Mouse (Mus musculus) limb, embryonic 12.5 days (tissue): ENCODE results near the gene Rnpepl1. TPM values are rescaled to one million over a fixed set of nuclear protein-coding genes. Genes with fewer than 3 reads are reported as not detected.

Experiments
- ATAC-seq: fragments of 200-750 bp; cut with Nextera tagmentation; 2 replicates; pipeline ENCODE4 v1.8.0; 2017; ENCODE audit warnings: low read depth, moderate TSS enrichment; ENCODE audit not compliant: insufficient number of reproducible peaks, insufficient read depth, low FRiP score, low TSS enrichment
- H3K27ac ChIP-seq: fragments of 300-500 bp; sonication (generic); 2 replicates; pipeline ENCODE4 v1.5.1; 2016; ENCODE audit warnings: mild to moderate bottlenecking, moderate library complexity
- H3K27me3 ChIP-seq: fragments of 300-500 bp; sonication (generic); 2 replicates; pipeline ENCODE4 v1.6.1; 2016; ENCODE audit warnings: mild to moderate bottlenecking, moderate library complexity
- H3K36me3 ChIP-seq: fragments of 300-500 bp; sonication (generic); 2 replicates; pipeline ENCODE4 v1.6.1; 2016; ENCODE audit warnings: mild to moderate bottlenecking, moderate library complexity
- H3K4me1 ChIP-seq: fragments of 300-500 bp; sonication (generic); replicated peaks from 2 replicates; pipeline ENCODE4 v1.6.1; 2016
- H3K4me2 ChIP-seq: fragments of 300-500 bp; sonication (generic); 2 replicates; pipeline ENCODE4 v1.6.1; 2016; ENCODE audit warnings: mild to moderate bottlenecking, moderate library complexity
- H3K4me3 ChIP-seq: fragments of 300-500 bp; sonication (generic); replicated peaks from 2 replicates; pipeline ENCODE4 v1.5.1; 2016; ENCODE audit warnings: mild to moderate bottlenecking
- H3K9ac ChIP-seq: fragments of 300-500 bp; sonication (generic); replicated peaks from 2 replicates; pipeline ENCODE4 v1.6.1; 2016; ENCODE audit warnings: mild to moderate bottlenecking, moderate library complexity
- H3K9me3 ChIP-seq: fragments of 300-500 bp; sonication (generic); 2 replicates; pipeline ENCODE4 v1.6.1; 2016; ENCODE audit warnings: mild to moderate bottlenecking, moderate library complexity
- WGBS: fragments of 180-500 bp; shearing (Covaris S2); methylation state at CpG from one replicate; pipeline ENCODE4 v1.1.7; 2016; 5-methylcytosine and 5-hydroxymethylcytosine counted together
- polyA plus RNA-seq: library from polyadenylated mRNA; unstranded; fragments of >200 nt; fragmentation: Nextera tagmentation; extraction: Ambion mirVana; gene quantifications from 2 replicates; pipeline ENCODE4 v1.2.1, GENCODE M21; 2016

Gene Rnpepl1
- 37.9 and 38.1 TPM in 2 replicates for polyA plus RNA-seq

DNA sequence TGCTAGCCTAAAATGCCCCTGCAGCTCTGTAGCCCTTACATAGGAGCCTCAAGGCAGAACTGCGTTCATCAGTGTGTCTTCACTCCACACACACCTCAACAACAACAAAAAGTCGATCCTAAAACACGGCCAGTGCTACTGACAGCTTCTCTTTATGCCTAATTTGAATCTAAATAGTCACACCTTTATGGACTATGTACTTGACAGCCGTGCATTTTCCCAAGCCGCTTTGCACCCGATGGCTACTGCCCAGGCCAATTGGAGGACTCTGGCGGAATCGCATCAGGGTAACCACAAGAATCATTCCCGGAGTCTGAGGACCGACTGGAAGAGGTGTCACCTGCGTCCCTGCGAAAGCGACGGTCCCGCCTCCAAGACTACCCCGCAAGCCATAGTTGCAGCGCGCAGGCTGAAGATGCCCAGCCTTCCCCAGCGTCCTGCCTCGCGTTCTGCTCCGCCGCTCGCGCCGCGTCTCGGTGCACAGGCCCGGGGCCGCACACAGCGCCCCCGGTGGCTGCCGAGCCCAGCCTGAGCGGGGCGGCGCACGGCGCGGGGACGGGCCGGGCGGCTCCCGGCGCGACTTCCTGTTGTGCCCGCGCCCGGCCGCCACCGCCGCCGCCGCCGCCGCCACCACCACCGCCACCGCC, at the start of gene Rnpepl1:
TSS of gene Rnpepl1 (plus strand) at position 545 of the 647 bp plus-strand sequence.
- ATAC-seq: peak; percentile 44
- Histone ChIP-seq H3K4me2 (peak within 1 kb of the TSS; percentile 93), H3K27me3 (no peaks in the 10 kb centered on the region), H3K9me3 (no peaks in the 10 kb centered on the region), H3K4me1 (peaks cover 41% of the 10 kb centered on the region), H3K27ac (peak within 1 kb of the TSS; percentile 87), H3K9ac (peak within 1 kb of the TSS; percentile 88), H3K4me3 (peak within 1 kb of the TSS; percentile 86), H3K36me3 (peaks cover 15% of the 10 kb centered on the region)
- WGBS: under 1% methylated on average over 46 of the region's 57 CpGs

- Histone ChIP-seq H3K4me2 (no peak overlapping the region), H3K9ac (no peak overlapping the region), H3K27ac (no peak overlapping the region), H3K9me3 (no peaks in the 10 kb centered on the region), H3K36me3 (peaks cover 40% of the 10 kb centered on the region), H3K4me1 (peaks cover 7% of the 10 kb centered on the region), H3K27me3 (no peaks in the 10 kb centered on the region), H3K4me3 (no peak overlapping the region)
- no peak for ATAC-seq
- 79% methylated on average over 6 of the region's 6 CpGs for WGBS
Measured at GRCm38 (mm10) chr1:92861503-92861902, 49.1 kb upstream of the Rnpepl1 start.

DNA sequence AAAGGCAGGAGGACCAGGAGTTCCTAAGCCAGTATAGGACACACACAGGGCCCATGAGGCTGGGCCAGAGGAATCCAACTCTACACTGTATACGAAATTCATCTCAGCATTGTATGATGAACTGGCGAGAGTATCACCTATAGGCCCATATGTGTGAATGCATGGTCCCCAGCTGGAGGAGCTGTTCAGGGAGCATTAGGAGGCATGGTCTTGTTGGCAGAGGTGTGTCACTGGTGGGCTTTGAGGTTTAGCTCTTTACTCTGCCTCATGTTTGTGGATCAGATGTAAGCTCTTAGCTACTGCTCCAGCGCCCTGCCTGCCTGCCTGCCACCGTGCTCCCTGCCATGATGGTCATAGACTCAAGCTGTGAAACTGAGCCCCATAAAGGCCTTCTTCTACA, 47.3 kb upstream of the Rnpepl1 start:
- Histone ChIP-seq H3K4me3 (no peak overlapping the region), H3K36me3 (peaks cover 22% of the 10 kb centered on the region), H3K9ac (no peak overlapping the region), H3K9me3 (no peaks in the 10 kb centered on the region), H3K4me2 (no peak overlapping the region), H3K27me3 (no peaks in the 10 kb centered on the region), H3K4me1 (peaks cover 7% of the 10 kb centered on the region), H3K27ac (no peak overlapping the region)
- 75% methylated on average over 4 of the region's 4 CpGs for WGBS
- ATAC-seq: no peak

DNA sequence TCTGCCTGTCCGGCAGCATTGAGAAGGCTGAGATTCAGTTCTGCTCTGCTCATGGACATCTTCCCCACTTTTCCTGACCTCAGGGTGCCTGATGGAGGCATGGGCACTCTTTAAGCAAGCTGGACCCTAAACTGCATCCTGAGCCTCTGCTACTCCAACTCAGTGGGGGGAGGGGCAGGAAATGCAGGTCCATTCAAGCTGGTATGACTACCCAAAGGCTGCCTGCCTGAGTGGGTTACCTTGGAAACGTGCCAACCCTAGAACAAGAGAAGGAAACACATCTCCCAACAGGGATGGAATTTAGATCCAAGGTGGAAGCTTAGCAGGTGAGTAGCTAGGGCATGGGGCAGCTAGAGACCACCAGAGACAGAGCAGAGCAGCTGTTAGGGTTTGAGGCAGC, 44.4 kb upstream of the Rnpepl1 start:
- Histone ChIP-seq H3K9ac (no peak overlapping the region), H3K36me3 (no peaks in the 10 kb centered on the region), H3K4me1 (peaks cover 7% of the 10 kb centered on the region), H3K4me2 (no peak overlapping the region), H3K4me3 (no peak overlapping the region), H3K9me3 (no peaks in the 10 kb centered on the region), H3K27me3 (no peaks in the 10 kb centered on the region), H3K27ac (no peak overlapping the region)
- ATAC-seq: no peak
- 65% methylated on average over 2 of the region's 2 CpGs for WGBS

GRCm38 (mm10) chr1:92869985-92870384, 40.6 kb upstream of the Rnpepl1 start:
- Histone ChIP-seq H3K27ac (no peak overlapping the region), H3K4me3 (no peak overlapping the region), H3K4me1 (peaks cover 7% of the 10 kb centered on the region), H3K36me3 (no peaks in the 10 kb centered on the region), H3K27me3 (peaks cover 4% of the 10 kb centered on the region; the same call in 1 of the 2 replicates), H3K9ac (no peak overlapping the region), H3K4me2 (no peak overlapping the region), H3K9me3 (no peaks in the 10 kb centered on the region)
- 89% methylated on average over 2 of the region's 2 CpGs for WGBS
- no peak for ATAC-seq

- Histone ChIP-seq H3K27ac (no peak overlapping the region), H3K9me3 (no peaks in the 10 kb centered on the region), H3K4me1 (no peaks in the 10 kb centered on the region), H3K36me3 (no peaks in the 10 kb centered on the region), H3K27me3 (peaks cover 4% of the 10 kb centered on the region; the same call in 1 of the 2 replicates), H3K4me2 (no peak overlapping the region), H3K4me3 (no peak overlapping the region), H3K9ac (no peak overlapping the region)
- WGBS: 83% methylated on average over 7 of the region's 7 CpGs
- no peak for ATAC-seq
Measured at GRCm38 (mm10) chr1:92872666-92873065, 37.9 kb upstream of the Rnpepl1 start.

DNA sequence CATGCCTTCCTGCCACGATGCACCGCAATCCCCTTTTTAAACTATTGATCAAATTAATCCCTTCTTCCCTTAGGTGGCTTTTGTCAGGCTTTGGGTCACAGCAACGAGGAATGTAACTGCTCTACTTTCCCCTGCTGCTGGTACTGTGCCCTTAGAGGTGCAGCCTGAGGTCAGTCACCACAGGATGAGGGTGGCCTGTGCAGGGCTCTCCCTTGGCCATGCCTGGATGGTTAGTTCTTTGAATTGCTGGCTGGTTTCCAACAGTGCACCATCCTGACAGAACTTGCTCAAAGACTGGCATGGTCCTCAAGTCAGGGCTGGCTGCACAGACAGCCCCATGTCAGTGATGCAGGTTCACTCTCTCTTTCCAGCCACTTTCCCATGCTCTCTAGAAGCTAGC, 36.6 kb upstream of the Rnpepl1 start:
- H3K9me3 ChIP-seq: no peaks in the 10 kb centered on the region
- no peaks in the 10 kb centered on the region for H3K36me3 ChIP-seq
- no peak overlapping the region for H3K4me2 ChIP-seq
- no peak overlapping the region for H3K4me3 ChIP-seq
- H3K27ac ChIP-seq: no peak overlapping the region
- H3K9ac ChIP-seq: no peak overlapping the region
- peaks cover 4% of the 10 kb centered on the region; the same call in 1 of the 2 replicates for H3K27me3 ChIP-seq
- WGBS: 80% methylated on average over 3 of the region's 3 CpGs
- no peaks in the 10 kb centered on the region for H3K4me1 ChIP-seq
- ATAC-seq: no peak

DNA sequence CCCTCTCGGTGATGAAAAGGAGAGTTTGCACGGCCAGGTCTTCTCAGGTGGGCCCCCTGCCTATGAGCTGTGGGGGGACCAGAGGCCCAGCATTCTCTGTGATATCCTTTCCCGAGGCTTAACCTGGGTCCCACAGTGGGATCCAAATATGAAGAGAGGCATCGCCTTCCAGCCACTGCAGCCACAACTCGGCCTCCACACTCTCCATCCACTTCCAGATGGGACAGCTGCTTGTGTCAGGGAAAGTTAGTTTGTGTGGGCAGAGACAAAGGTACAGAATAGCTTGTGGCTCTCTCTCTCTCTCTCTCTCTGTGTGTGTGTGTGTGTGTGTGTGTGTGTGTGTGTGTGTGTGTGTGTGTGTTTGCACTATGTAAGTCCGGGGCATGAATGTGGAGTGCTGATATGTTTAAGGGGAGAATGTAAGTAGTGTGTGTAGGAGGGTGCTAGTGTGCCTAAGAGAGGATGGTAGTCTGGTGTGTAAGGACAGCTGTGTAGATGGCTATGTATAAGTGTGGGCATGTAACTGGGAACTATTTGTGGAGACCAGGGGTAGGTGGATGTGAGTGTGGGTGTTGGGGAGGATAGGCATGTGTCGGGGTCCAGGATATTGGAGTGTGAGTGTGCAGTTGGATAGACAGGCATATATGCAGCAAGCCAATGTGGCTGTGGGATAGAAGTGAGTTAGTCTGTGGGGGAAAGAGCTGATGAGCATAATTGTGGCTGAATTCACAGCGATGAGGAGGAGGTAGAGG, 35.0 kb upstream of the Rnpepl1 start:
- no peaks in the 10 kb centered on the region for H3K9me3 ChIP-seq
- H3K9ac ChIP-seq: no peak overlapping the region
- H3K27me3 ChIP-seq: peaks cover 4% of the 10 kb centered on the region; the same call in 1 of the 2 replicates
- H3K4me1 ChIP-seq: no peaks in the 10 kb centered on the region
- no peak for ATAC-seq
- H3K4me3 ChIP-seq: no peak overlapping the region
- 74% methylated on average over 8 of the region's 8 CpGs for WGBS
- H3K4me2 ChIP-seq: no peak overlapping the region
- H3K27ac ChIP-seq: no peak overlapping the region
- no peaks in the 10 kb centered on the region for H3K36me3 ChIP-seq

DNA sequence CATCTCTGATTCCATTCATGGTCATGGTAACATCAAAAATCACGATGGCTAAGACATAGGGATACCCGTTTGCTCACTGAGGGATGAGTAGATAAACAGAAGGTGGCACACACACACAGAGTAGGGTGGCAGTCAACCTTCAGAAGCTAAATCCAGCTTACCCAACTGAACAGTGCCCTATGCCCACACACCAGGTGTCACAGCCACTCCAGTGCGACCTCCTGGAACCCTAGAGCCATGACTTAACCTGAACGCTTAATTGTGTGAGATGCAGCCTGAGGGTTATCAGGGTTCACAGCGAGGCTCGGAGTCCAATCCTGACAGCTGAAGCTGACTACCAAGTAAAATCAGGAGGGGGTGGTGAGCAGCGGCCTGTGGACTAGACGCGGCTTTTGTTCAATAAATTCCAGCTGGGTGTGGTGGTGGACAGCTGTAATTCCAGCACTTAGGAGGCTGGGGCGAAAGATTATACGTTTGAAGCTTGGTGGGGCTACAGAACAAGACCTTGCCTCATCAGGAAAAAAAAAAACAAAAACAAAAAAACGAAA, 33.1 kb upstream of the Rnpepl1 start:
- Histone ChIP-seq H3K4me1 (no peaks in the 10 kb centered on the region), H3K9ac (no peak overlapping the region), H3K4me2 (no peak overlapping the region), H3K9me3 (no peaks in the 10 kb centered on the region), H3K36me3 (no peaks in the 10 kb centered on the region), H3K27me3 (peaks cover 4% of the 10 kb centered on the region; the same call in 1 of the 2 replicates), H3K27ac (no peak overlapping the region), H3K4me3 (no peak overlapping the region)
- WGBS: 51% methylated on average over 12 of the region's 12 CpGs
- ATAC-seq: no peak

- 78% methylated on average over 13 of the region's 13 CpGs for WGBS
- Histone ChIP-seq H3K9ac (no peak overlapping the region), H3K36me3 (no peaks in the 10 kb centered on the region), H3K9me3 (no peaks in the 10 kb centered on the region), H3K27me3 (peaks cover 4% of the 10 kb centered on the region; the same call in 1 of the 2 replicates), H3K4me2 (no peak overlapping the region), H3K4me1 (no peaks in the 10 kb centered on the region), H3K27ac (no peak overlapping the region), H3K4me3 (no peak overlapping the region)
- no peak for ATAC-seq
Measured at GRCm38 (mm10) chr1:92878066-92878741, 32.4 kb upstream of the Rnpepl1 start.

- no peak overlapping the region for H3K27ac ChIP-seq
- no peak overlapping the region for H3K9ac ChIP-seq
- no peak overlapping the region for H3K4me3 ChIP-seq
- no peak overlapping the region for H3K4me2 ChIP-seq
- WGBS: 86% methylated on average over 12 of the region's 12 CpGs
- no peaks in the 10 kb centered on the region for H3K4me1 ChIP-seq
- no peaks in the 10 kb centered on the region; the same call in 1 of the 2 replicates for H3K27me3 ChIP-seq
- H3K36me3 ChIP-seq: no peaks in the 10 kb centered on the region
- no peak for ATAC-seq
- no peaks in the 10 kb centered on the region for H3K9me3 ChIP-seq
Measured at GRCm38 (mm10) chr1:92879266-92879665, 31.3 kb upstream of the Rnpepl1 start.
